Mouse (Mus musculus) layer of hippocampus, adult 18-20 months (tissue): ENCODE data around the gene Asap2. TPM values are rescaled to one million over a fixed set of nuclear protein-coding genes. Genes with fewer than 3 reads are reported as not detected.
"Not testable (repeated sequence)": the region's sequence is repeated elsewhere in the genome, so short reads cannot be mapped to it uniquely, and the experiment has no call there.

Experiments
- DNase-seq, 2 experiments: peaks; one replicate each; pipeline ENCODE4 v3.0.0; 2022; ENCODE audit warnings: low spot score in 2 of 2
- long read RNA-seq: library from polyadenylated mRNA; stranded (forward); transcript quantifications from one replicate; pipeline ENCODE4 v2.0.0, GENCODE M21; 2021
- total RNA-seq, 2 experiments: library from RNA; stranded (reverse); gene quantifications; 2 replicates each; pipeline ENCODE4 v1.2.3; 2021

Asap2 gene
- 10 to 100 TPM; 38.3 to 40.0 TPM for total RNA-seq
- long read RNA-seq, partial matches to known transcripts, result 3 of 15 reads
- long read RNA-seq, other reads (novel, unspliced or antisense), result 9 of 15 reads

- DNase-seq, result peak; percentile 55 to 66
Observed at GRCm38 (mm10) chr12:20990132-20990531, at the start of gene Asap2. TSS of gene Asap2 (plus strand) at chr12:20990459.

GRCm38 (mm10) chr12:20947051-20947997 lies 42.9 kb upstream of the Asap2 start:
- not testable (repeated sequence) for DNase-seq

- not testable (repeated sequence) for DNase-seq
Observed at GRCm38 (mm10) chr12:20990579-20990978, 320 bp downstream of the Asap2 start.

GRCm38 (mm10) chr12:21030875-21031274 lies 40.6 kb downstream of the Asap2 start:
- peak in 1 of 2 experiments; percentile 24 for DNase-seq

GRCm38 (mm10) chr12:21046716-21047115 lies 56.5 kb downstream of the Asap2 start:
- not testable (repeated sequence) for DNase-seq

- DNase-seq, result peak; percentile 49 to 90
Observed at GRCm38 (mm10) chr12:21075731-21076130, 85.5 kb downstream of the Asap2 start.

- not testable (repeated sequence) for DNase-seq
Observed at GRCm38 (mm10) chr12:21090168-21090567, 99.9 kb downstream of the Asap2 start.

GRCm38 (mm10) chr12:21092446-21092845 lies 102.2 kb downstream of the Asap2 start:
- DNase-seq, result not testable (repeated sequence)

- DNase-seq, result not testable (repeated sequence)
Observed at GRCm38 (mm10) chr12:21097806-21098325, 107.6 kb downstream of the Asap2 start.

GRCm38 (mm10) chr12:21111116-21111475 lies 120.8 kb downstream of the Asap2 start:
- peak in 1 of 2 experiments; percentile 18 for DNase-seq

- peak; percentile 71 to 77 for DNase-seq
Observed at GRCm38 (mm10) chr12:21111476-21112452, 121.5 kb downstream of the Asap2 start.

- DNase-seq, result peak; percentile 59 to 74
Observed at GRCm38 (mm10) chr12:21112453-21112857, 122.2 kb downstream of the Asap2 start.

- DNase-seq, result no peak
Observed at GRCm38 (mm10) chr12:21119446-21119845, 129.2 kb downstream of the Asap2 start.

- DNase-seq, result no peak
Observed at GRCm38 (mm10) chr12:21122818-21123217, 132.6 kb downstream of the Asap2 start.

- DNase-seq, result no peak
Observed at GRCm38 (mm10) chr12:21123647-21124046, 133.4 kb downstream of the Asap2 start.

- peak in 1 of 2 experiments; percentile 43 for DNase-seq
Observed at GRCm38 (mm10) chr12:21125675-21126470, 135.6 kb downstream of the Asap2 start.

GRCm38 (mm10) chr12:21126516-21126915 lies 136.3 kb downstream of the Asap2 start:
- DNase-seq, result no peak

- DNase-seq, result no peak
Observed at GRCm38 (mm10) chr12:21128930-21129869, 138.9 kb downstream of the Asap2 start.

GRCm38 (mm10) chr12:21130274-21130823 lies 140.1 kb downstream of the Asap2 start:
- DNase-seq, result no peak
